Mouse (Mus musculus) ES-E14 (cell line): ENCODE data around the gene Plce1.

Experiments
- CHD2 ChIP-seq: IDR thresholded peaks from 2 replicates; pipeline ENCODE4 v1.6.1; 2014; ENCODE audit warnings: mild to moderate bottlenecking, low read depth, low read length, inconsistent platforms
- HCFC1 ChIP-seq: IDR thresholded peaks from 2 replicates; pipeline ENCODE4 v1.6.1; 2012; ENCODE audit warnings: low read length, inconsistent platforms, borderline replicate concordance; ENCODE audit not compliant: insufficient read depth
- MAFK ChIP-seq: IDR thresholded peaks from 2 replicates; pipeline ENCODE4 v1.6.1; 2014; ENCODE audit warnings: mild to moderate bottlenecking, low read depth, low read length, inconsistent platforms; ENCODE audit not compliant: insufficient read depth

- TF ChIP-seq CHD2 (no peak), HCFC1 (no peak), MAFK (no peak)
These were observed 121.9 kb downstream of the Plce1 start for GRCm38 (mm10) chr19:38602811-38603210.
